Mouse (Mus musculus) Patski (cell line): ENCODE data around the gene Naglu. TPM values are rescaled to one million over a fixed set of nuclear protein-coding genes. Genes with fewer than 3 reads are reported as not detected.

Experiments
- ATAC-seq: fragments of 100-300 bp; one replicate; pipeline ENCODE4 v1.8.0; 2021
- CTCF ChIA-PET: fragments of 350-600 bp; sonication (Branson Sonifier 250); formaldehyde crosslinking; loops from one replicate; lab custom pipeline; 2022; ENCODE audit warnings: inconsistent platforms; lab: Charles Lee
- POLR2A ChIA-PET: fragments of 350-600 bp; sonication (Branson Sonifier 250); formaldehyde crosslinking; loops from one replicate; lab custom pipeline; 2022; ENCODE audit warnings: antibody characterized with exemption, inconsistent platforms; lab: Charles Lee
- DNase-seq: peaks from one replicate; pipeline ENCODE4 v3.0.0-alpha.2; 2011; ENCODE audit warnings: low read depth, low spot score
- H3K27me3 ChIP-seq: fragments of 371-371 bp; one replicate; pipeline ENCODE4 v1.5.1; 2021
- CTCF ChIP-seq: fragments of 100-300 bp; IDR thresholded peaks from one replicate; pipeline ENCODE4 v1.5.1; 2021
- in situ Hi-C: fragments of 300-500 bp; cut with MboI; formaldehyde crosslinking; loops from 3 replicates; pipeline ENCODE4 v1.11.1; 2018; ENCODE audit warnings: low pct_unique_long_range_greater_than_20kb, mixed read lengths
- polyA plus RNA-seq: library from polyadenylated mRNA; unstranded; gene quantifications from one replicate; pipeline ENCODE4 v1.2.3, GENCODE M21; 2021

Gene Naglu
- polyA plus RNA-seq, 1 experiment from 2014 or later = 46.4 TPM

- in situ Hi-C loops = no loop called here
- no peak for TF ChIP-seq CTCF
- DNase-seq = no peak
- CTCF ChIA-PET = interaction anchor here (0.9 kb wide), 1 partner anchor 49 kb away, joined by 4 read pairs; no protein-coding TSS in a partner anchor
- H3K27me3 ChIP-seq = no peaks in the 10 kb centered on the region
- ATAC-seq = no peak
- POLR2A ChIA-PET = interaction anchor here (0.8 kb wide), 1 partner anchor 31 kb away, joined by 4 read pairs; no protein-coding TSS in a partner anchor
Observed at GRCm38 (mm10) chr11:101127075-101127474, 57.3 kb downstream of the Naglu start.

Other genes with a start within 250 kb of the Naglu start
- gene Stat5b, start 219.3 kb upstream of the Naglu start, polyA plus RNA-seq = 26.8 TPM
- 14.4 TPM for gene Stat5a, start 210.7 kb upstream of the Naglu start, polyA plus RNA-seq
- gene Stat3, start 130.5 kb upstream of the Naglu start, polyA plus RNA-seq = 152 TPM
- 211 TPM for gene Cavin1, start 99.1 kb upstream of the Naglu start, polyA plus RNA-seq
- 141 TPM for gene Atp6v0a1, start 60.6 kb upstream of the Naglu start, polyA plus RNA-seq
- 0.83 TPM for gene Hsd17b1, start 8.4 kb downstream of the Naglu start, polyA plus RNA-seq
- 45.7 TPM for gene Coasy, start 12.6 kb downstream of the Naglu start, polyA plus RNA-seq
- gene Mlx, start 17.3 kb downstream of the Naglu start, polyA plus RNA-seq = 44.5 TPM
- gene Psmc3ip, start 25.4 kb downstream of the Naglu start, polyA plus RNA-seq = 20.6 TPM
- 72.2 TPM for gene Retreg3, start 49.9 kb downstream of the Naglu start, polyA plus RNA-seq
- gene Tubg1, start 49.9 kb downstream of the Naglu start, polyA plus RNA-seq = 70.2 TPM
- gene Tubg2, start 85.9 kb downstream of the Naglu start, polyA plus RNA-seq = 3.5 TPM
- gene Cntnap1, start 100.5 kb downstream of the Naglu start, polyA plus RNA-seq = 10.8 TPM
- 33.3 TPM for gene Plekhh3, start 101.3 kb downstream of the Naglu start, polyA plus RNA-seq
- 0.95 TPM for gene Ccr10, start 105.4 kb downstream of the Naglu start, polyA plus RNA-seq
- 52.0 TPM for gene Ezh1, start 156.5 kb downstream of the Naglu start, polyA plus RNA-seq
- 27.3 TPM for gene Ramp2, start 176.0 kb downstream of the Naglu start, polyA plus RNA-seq
- gene Vps25, start 183.7 kb downstream of the Naglu start, polyA plus RNA-seq = 104 TPM
- 53.9 TPM for gene Wnk4, start 190.6 kb downstream of the Naglu start, polyA plus RNA-seq
- gene Cntd1, start 209.0 kb downstream of the Naglu start, polyA plus RNA-seq = 1.0 TPM
- 118 TPM for gene Coa3, start 209.1 kb downstream of the Naglu start, polyA plus RNA-seq
- 203 TPM for gene Becn1, start 232.3 kb downstream of the Naglu start, polyA plus RNA-seq
- 101 TPM for gene Psme3, start 246.2 kb downstream of the Naglu start, polyA plus RNA-seq